Mouse (Mus musculus): Measurements from ENCODE around the gene Bfsp2.
A peak's percentile ranks its signal among the peaks of the same experiment; 100 is the strongest.
"Not testable (repeated sequence)": the region's sequence is repeated elsewhere in the genome, so short reads cannot be mapped to it uniquely, and the experiment has no call there.

Gene Bfsp2

GRCm38 (mm10) chr9:103426425-103426824 is 53.8 kb downstream of the Bfsp2 start:
- no peak for DNase-seq

- no peak for DNase-seq
Measured at GRCm38 (mm10) chr9:103424869-103425268, 55.4 kb downstream of the Bfsp2 start.

- DNase-seq, result no peak
Measured at GRCm38 (mm10) chr9:103423951-103424350, 56.3 kb downstream of the Bfsp2 start.

GRCm38 (mm10) chr9:103423384-103423783 is 56.8 kb downstream of the Bfsp2 start:
- no peak for DNase-seq

- peak; percentile 17 for DNase-seq
Measured at GRCm38 (mm10) chr9:103422847-103423246, 57.4 kb downstream of the Bfsp2 start.

- DNase-seq, result no peak
Measured at GRCm38 (mm10) chr9:103420844-103421243, 59.4 kb downstream of the Bfsp2 start.

- DNase-seq, result no peak
Measured at GRCm38 (mm10) chr9:103418786-103419185, 61.4 kb downstream of the Bfsp2 start.

- not testable (repeated sequence) for DNase-seq
Measured at GRCm38 (mm10) chr9:103418267-103418666, 62.0 kb downstream of the Bfsp2 start.

GRCm38 (mm10) chr9:103413457-103413856 is 66.8 kb downstream of the Bfsp2 start:
- no peak for DNase-seq

GRCm38 (mm10) chr9:103409119-103409518 is 71.1 kb downstream of the Bfsp2 start:
- no peak for DNase-seq

GRCm38 (mm10) chr9:103408136-103408777 is 72.0 kb downstream of the Bfsp2 start:
- DNase-seq, result no peak

GRCm38 (mm10) chr9:103403331-103403973 is 76.8 kb downstream of the Bfsp2 start:
- DNase-seq, result no peak

GRCm38 (mm10) chr9:103398509-103399157 is 81.6 kb downstream of the Bfsp2 start:
- peak; percentile 13 for DNase-seq

- no peak for DNase-seq
Measured at GRCm38 (mm10) chr9:103393256-103393655, 87.0 kb downstream of the Bfsp2 start.

GRCm38 (mm10) chr9:103391796-103392372 is 88.3 kb downstream of the Bfsp2 start:
- DNase-seq, result no peak

- DNase-seq, result no peak
Measured at GRCm38 (mm10) chr9:103389261-103389660, 91.0 kb downstream of the Bfsp2 start.

- DNase-seq, result no peak
Measured at GRCm38 (mm10) chr9:103387011-103387653, 93.1 kb downstream of the Bfsp2 start.

- DNase-seq, result no peak
Measured at GRCm38 (mm10) chr9:103386573-103386972, 93.6 kb downstream of the Bfsp2 start.

- DNase-seq, result no peak
Measured at GRCm38 (mm10) chr9:103385600-103385999, 94.6 kb downstream of the Bfsp2 start.

- no peak for DNase-seq
Measured at GRCm38 (mm10) chr9:103384141-103384796, 96.0 kb downstream of the Bfsp2 start.

- DNase-seq, result no peak
Measured at GRCm38 (mm10) chr9:103383576-103383975, 96.6 kb downstream of the Bfsp2 start.

- no peak for DNase-seq
Measured at GRCm38 (mm10) chr9:103382989-103383388, 97.2 kb downstream of the Bfsp2 start.

- no peak for DNase-seq
Measured at GRCm38 (mm10) chr9:103380566-103380965, 99.7 kb downstream of the Bfsp2 start.
